In genomic region chr11:76429966-76430631, GRCm38 (mm10) we compare ENCODE assay signal across 8 mouse cellular contexts. TPM values are rescaled to one million over a fixed set of nuclear protein-coding genes. Genes with fewer than 3 reads are reported as not detected.
DNase-seq lines count a peak whose midpoint lies in the region; ATAC-seq lines count a peak whose summit lies in the region.
"Had no signal": no experiment of that assay in that cellular context is flagged by ENCODE, and none has a peak within 500 bp of the region (broad histone marks: within the 10 kb centered on the region; RNA-seq: fewer than 3 reads in every experiment).

No protein-coding gene starts in this region.

- no peaks in the 10 kb centered on the region for H3K9me3 ChIP-seq in heart, embryonic 16.5 days (replicated peaks; ENCODE audit: control insufficient read depth, low read length)
- no peaks in the 10 kb centered on the region for H3K9me3 ChIP-seq in embryonic facial prominence, embryonic 15.5 days (replicated peaks)
- no peaks in the 10 kb centered on the region for H3K9me3 ChIP-seq in intestine, embryonic 15.5 days
- H3K9me3 ChIP-seq in neural tube, embryonic 13.5 days = no peaks in the 10 kb centered on the region

- WGBS in heart, embryonic 16.5 days = 68% methylated on average over 6 of the region's 6 CpGs
- WGBS in embryonic facial prominence, embryonic 15.5 days = 24% methylated on average over 6 of the region's 6 CpGs
- 65% methylated on average over 6 of the region's 6 CpGs for WGBS in intestine, embryonic 15.5 days
- WGBS in neural tube, embryonic 13.5 days = 68% methylated on average over 6 of the region's 6 CpGs

- no peak for ATAC-seq in heart, embryonic 16.5 days (replicated peaks; ENCODE audit: extremely low read depth, insufficient read depth, low FRiP score)
- ATAC-seq in embryonic facial prominence, embryonic 15.5 days (ENCODE audit: insufficient number of reproducible peaks, low FRiP score, low TSS enrichment, low read depth) = peak; percentile 82
- ATAC-seq in intestine, embryonic 15.5 days = no peak
- ATAC-seq in neural tube, embryonic 13.5 days (ENCODE audit: low read depth) = no peak

- H3K4me3 ChIP-seq in heart, embryonic 16.5 days (ENCODE audit: low read length) = no peak overlapping the region
- H3K4me3 ChIP-seq in embryonic facial prominence, embryonic 15.5 days (replicated peaks) = no peak overlapping the region
- H3K4me3 ChIP-seq in intestine, embryonic 15.5 days (replicated peaks) = no peak overlapping the region
- no peak overlapping the region for H3K4me3 ChIP-seq in neural tube, embryonic 13.5 days

- H3K27ac ChIP-seq in heart, embryonic 16.5 days (ENCODE audit: low read length) = peak overlapping the region; percentile 86
- H3K27ac ChIP-seq in embryonic facial prominence, embryonic 15.5 days (replicated peaks) = peak overlapping the region; percentile 92
- H3K27ac ChIP-seq in intestine, embryonic 15.5 days = no peak overlapping the region
- peak overlapping the region; percentile 46; the same call in 1 of the 2 replicates for H3K27ac ChIP-seq in neural tube, embryonic 13.5 days (replicated peaks)

- peaks cover 55% of the 10 kb centered on the region for H3K4me1 ChIP-seq in heart, embryonic 16.5 days (ENCODE audit: control insufficient read depth, insufficient read depth, low read length)
- peaks cover 61% of the 10 kb centered on the region for H3K4me1 ChIP-seq in embryonic facial prominence, embryonic 15.5 days
- peaks cover 17% of the 10 kb centered on the region for H3K4me1 ChIP-seq in intestine, embryonic 15.5 days (replicated peaks)
- H3K4me1 ChIP-seq in neural tube, embryonic 13.5 days (replicated peaks) = peaks cover 15% of the 10 kb centered on the region

- peak overlapping the region; percentile 18; the same call in 1 of the 2 replicates for H3K9ac ChIP-seq in heart, embryonic 16.5 days (ENCODE audit: low read length)
- H3K9ac ChIP-seq in embryonic facial prominence, embryonic 15.5 days = no peak overlapping the region
- peak overlapping the region; percentile 0; the same call in 1 of the 2 replicates for H3K9ac ChIP-seq in intestine, embryonic 15.5 days
- 0 out of 2 replicates have a peak overlapping the region, but pooled peaks have one; percentile 38 for H3K9ac ChIP-seq in neural tube, embryonic 13.5 days
- H3K9ac ChIP-seq: lung, embryonic 14.5 days had no signal

- no peak overlapping the region for H3K4me2 ChIP-seq in heart, embryonic 16.5 days (ENCODE audit: low read depth, low read length)
- H3K4me2 ChIP-seq in embryonic facial prominence, embryonic 15.5 days (replicated peaks) = no peak overlapping the region; the same call in 1 of the 2 replicates
- no peak overlapping the region for H3K4me2 ChIP-seq in intestine, embryonic 15.5 days (replicated peaks)
- H3K4me2 ChIP-seq in neural tube, embryonic 13.5 days = no peak overlapping the region
- H3K4me2 ChIP-seq: lung, embryonic 14.5 days had no signal

- DNase-seq in heart, adult 18-20 months = no peak
- no peak for DNase-seq in spleen, adult 12 weeks (ENCODE audit: low spot score)
- DNase-seq in lung, postnatal 36 days = no peak
- DNase-seq: lung, embryonic 14.5 days had no signal

- H3K27me3 ChIP-seq in heart, embryonic 16.5 days (ENCODE audit: control insufficient read depth, insufficient read depth, low read length) = no peaks in the 10 kb centered on the region
- H3K27me3 ChIP-seq in embryonic facial prominence, embryonic 15.5 days = no peaks in the 10 kb centered on the region
- H3K27me3 ChIP-seq in intestine, embryonic 15.5 days (replicated peaks) = no peaks in the 10 kb centered on the region
- no peaks in the 10 kb centered on the region for H3K27me3 ChIP-seq in neural tube, embryonic 13.5 days

- no peaks in the 10 kb centered on the region; the same call in 1 of the 2 replicates for H3K36me3 ChIP-seq in heart, embryonic 16.5 days (ENCODE audit: control insufficient read depth, insufficient read depth)
- peaks cover 8% of the 10 kb centered on the region; the same call in 1 of the 2 replicates for H3K36me3 ChIP-seq in embryonic facial prominence, embryonic 15.5 days
- peaks cover 6% of the 10 kb centered on the region; the same call in 1 of the 2 replicates for H3K36me3 ChIP-seq in intestine, embryonic 15.5 days
- H3K36me3 ChIP-seq in neural tube, embryonic 13.5 days = peaks cover 49% of the 10 kb centered on the region

RNA-seq across cellular contexts. Expression of gene Timm22, which starts 23.3 kb away (rescaled TPM):
- 81.6 and 84.4 TPM in 2 replicates for polyA plus RNA-seq in heart, embryonic 16.5 days (2015; fragmentation: Nextera tagmentation; extraction: Ambion mirVana)
- total RNA-seq in heart, adult 18-20 months (2021) = 10 to 100 TPM; 44.0 to 51.4 TPM
- polyA plus RNA-seq in embryonic facial prominence, embryonic 15.5 days (2015; fragmentation: Nextera tagmentation; extraction: Ambion mirVana) = 101 and 106 TPM in 2 replicates
- polyA plus RNA-seq in intestine, embryonic 15.5 days (2015; fragmentation: Nextera tagmentation; extraction: Ambion mirVana) = 87.2 and 103 TPM in 2 replicates
- polyA plus RNA-seq in neural tube, embryonic 13.5 days (2015; fragmentation: Nextera tagmentation; extraction: Ambion mirVana) = 103 and 124 TPM in 2 replicates

RNA-seq across cellular contexts. Expression of gene Nxn, which starts 31.2 kb away (rescaled TPM):
- polyA plus RNA-seq in heart, embryonic 16.5 days (2015; fragmentation: Nextera tagmentation; extraction: Ambion mirVana) = 20.8 and 21.2 TPM in 2 replicates
- total RNA-seq in heart, adult 18-20 months (2021) = 10 to 100 TPM; 13.5 to 17.8 TPM
- 72.1 and 74.8 TPM in 2 replicates for polyA plus RNA-seq in embryonic facial prominence, embryonic 15.5 days (2015; fragmentation: Nextera tagmentation; extraction: Ambion mirVana)
- polyA plus RNA-seq in intestine, embryonic 15.5 days (2015; fragmentation: Nextera tagmentation; extraction: Ambion mirVana) = 31.1 and 31.2 TPM in 2 replicates
- 36.4 and 38.7 TPM in 2 replicates for polyA plus RNA-seq in neural tube, embryonic 13.5 days (2015; fragmentation: Nextera tagmentation; extraction: Ambion mirVana)
